Mouse (Mus musculus) left cerebral cortex, adult 18-20 months (tissue): ENCODE measurements at regions not wholly inside any gene's neighbourhood (a gene's known extent, or its start where the extent isn't known, plus 50 kb on each side); places are given as distances from the start of the nearest gene placed in this dataset.

Experiments
- DNase-seq, 2 experiments: peaks; one replicate each; pipeline ENCODE4 v3.0.0; 2021 to 2022; ENCODE audit warnings: low spot score in 2 of 2, mixed read lengths in 1 of 2

DNA sequence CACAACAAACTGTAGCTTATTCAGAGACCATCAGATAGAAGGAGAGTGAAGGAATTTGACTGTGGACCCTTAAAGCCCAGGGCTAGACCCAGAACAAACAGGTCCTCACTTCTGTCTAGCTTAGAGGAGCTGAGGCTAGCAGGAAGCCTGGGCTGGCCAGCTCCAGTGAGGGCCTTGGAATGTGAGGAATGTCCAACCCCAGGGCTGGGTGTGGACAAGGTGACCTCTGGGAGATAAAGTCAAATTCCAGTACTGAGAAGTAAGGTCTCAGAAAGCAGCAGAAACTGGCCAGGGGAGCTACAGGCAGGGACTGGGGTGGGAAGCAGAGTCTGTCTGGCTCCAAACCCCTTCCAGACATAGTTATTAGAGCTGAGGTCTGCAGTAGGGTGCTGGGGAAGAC, 51.0 kb upstream of the Ssbp3 start:
- no peak for DNase-seq

- DNase-seq: no peak
These were observed 52.0 kb upstream of the Ssbp3 start for GRCm38 (mm10) chr4:106858357-106859088.

DNA sequence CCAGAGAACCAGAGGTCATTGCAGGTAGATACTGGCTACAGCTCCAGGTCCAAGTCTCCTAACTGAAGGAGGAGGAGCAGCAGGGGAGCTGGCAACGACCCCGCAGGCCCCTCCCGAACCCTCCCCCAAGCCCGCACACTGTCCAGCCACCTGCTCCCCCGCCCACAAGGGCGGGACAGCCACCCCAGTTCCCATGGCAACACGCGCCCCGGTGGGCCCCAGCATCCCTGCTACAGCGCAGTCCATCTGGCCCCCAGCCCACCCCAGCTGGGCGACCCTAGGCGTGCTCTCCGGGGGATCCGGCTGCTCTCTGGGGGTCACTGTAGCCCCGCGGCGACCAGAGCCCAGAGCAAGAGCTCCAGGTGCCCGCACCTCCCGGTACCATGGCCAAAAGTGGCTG, 51.0 kb upstream of the Acot11 start:
- no peak for DNase-seq

- DNase-seq: peak in 1 of 2 experiments; percentile 20
These were observed 49.8 kb upstream of the Acot11 start for GRCm38 (mm10) chr4:106854361-106855309.
